Mouse (Mus musculus): Measurements from ENCODE around the gene Plekhg1. TPM values are rescaled to one million over a fixed set of nuclear protein-coding genes. Genes with fewer than 3 reads are reported as not detected.

Plekhg1 gene
- total RNA-seq, 2 experiments from 2014 or later: 14.2 to 15.9 TPM

DNA sequence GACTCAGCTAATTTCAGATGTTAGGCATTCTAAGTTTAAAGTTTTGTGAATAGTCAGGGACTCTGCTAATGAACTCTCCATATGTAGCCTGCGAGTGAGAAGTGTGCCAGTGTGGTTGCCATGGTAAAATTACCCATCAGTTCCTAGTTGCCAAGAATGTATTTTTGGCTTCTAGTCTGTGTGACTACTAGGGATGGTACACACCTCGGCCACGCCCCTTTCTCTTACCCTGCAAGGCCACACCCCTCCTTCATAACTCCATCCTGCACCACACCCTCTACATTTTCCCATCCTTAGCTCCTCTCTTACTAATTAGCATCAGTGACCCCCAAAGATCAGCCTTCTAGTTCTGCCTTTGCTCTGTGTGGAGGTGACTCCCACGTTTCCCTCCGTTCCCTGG lies 262.5 kb downstream of the Plekhg1 start:
- H3K27ac ChIP-seq: no peak overlapping the region
- peak in 1 of 2 experiments; percentile 30 for DNase-seq (ENCODE audit: low spot score in 2 of 2)
- TF ChIP-seq CTCF (conservative IDR thresholded peaks at IDR 0.05): no peak
- H3K4me3 ChIP-seq: no peak overlapping the region

GRCm38 (mm10) chr10:4005191-4005590 lies 265.0 kb downstream of the Plekhg1 start:
- no peak overlapping the region for H3K27ac ChIP-seq
- no peak for DNase-seq (ENCODE audit: low spot score in 2 of 2)
- no peak for TF ChIP-seq CTCF (conservative IDR thresholded peaks at IDR 0.05)
- no peak overlapping the region for H3K4me3 ChIP-seq

GRCm38 (mm10) chr10:4006296-4007015 lies 266.3 kb downstream of the Plekhg1 start:
- Histone ChIP-seq H3K27ac (no peak overlapping the region), H3K4me3 (no peak overlapping the region)
- TF ChIP-seq CTCF (conservative IDR thresholded peaks at IDR 0.05): no peak
- no peak for DNase-seq (ENCODE audit: low spot score in 2 of 2)

Other genes with a start within 250 kb of the Plekhg1 start
- 1 to 10 TPM; 8.2 to 9.9 TPM for gene Iyd, start 200.1 kb upstream of the Plekhg1 start, total RNA-seq (2021)
- gene Mthfd1l, start 232.8 kb downstream of the Plekhg1 start, total RNA-seq (2021): 1 to 10 TPM; 8.2 to 9.2 TPM

Data from layer of hippocampus, adult 2 months (tissue).